Mouse (Mus musculus): ENCODE data around the gene Ipo8. TPM values are rescaled to one million over a fixed set of nuclear protein-coding genes. Genes with fewer than 3 reads are reported as not detected.

The Ipo8 gene
- total RNA-seq, 2 experiments from 2014 or later = 21.0 to 23.3 TPM

DNA sequence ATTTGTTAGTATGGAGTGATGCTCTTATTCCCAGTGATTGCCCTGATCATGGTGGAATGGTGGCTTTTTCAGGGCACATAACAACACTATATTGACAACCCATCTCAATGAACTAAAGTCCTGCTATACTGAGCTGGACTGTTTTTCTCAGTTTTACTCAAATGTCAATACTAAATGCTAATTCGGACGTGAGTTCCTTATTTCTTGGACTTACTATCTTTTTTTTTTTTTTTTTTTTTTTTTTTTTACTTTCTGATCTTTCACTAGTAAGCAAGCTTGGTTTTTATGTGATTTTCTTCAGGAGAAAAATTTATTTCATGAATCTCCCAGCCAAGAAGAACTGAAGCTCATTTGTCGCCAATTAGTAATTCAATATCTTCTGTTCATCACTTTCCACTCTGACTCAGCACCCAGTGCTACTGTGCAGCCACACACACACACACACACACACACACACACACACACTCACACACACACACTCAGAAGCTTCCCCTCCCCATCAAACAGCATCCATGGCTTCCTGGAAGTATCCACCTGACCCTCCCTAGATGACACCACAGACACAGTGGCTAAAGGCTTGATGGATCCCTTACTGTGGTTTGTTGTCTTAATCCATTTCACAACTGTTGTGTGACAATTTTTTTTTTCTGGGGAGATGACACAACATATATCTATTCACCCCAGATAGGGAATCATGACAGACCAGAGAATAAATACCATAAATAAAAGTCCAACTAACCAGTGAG, 69.1 kb downstream of the Ipo8 start:
- intact Hi-C loops (cut with DNase I; ENCODE audit: low total_unique reads) = no loop called here

DNA sequence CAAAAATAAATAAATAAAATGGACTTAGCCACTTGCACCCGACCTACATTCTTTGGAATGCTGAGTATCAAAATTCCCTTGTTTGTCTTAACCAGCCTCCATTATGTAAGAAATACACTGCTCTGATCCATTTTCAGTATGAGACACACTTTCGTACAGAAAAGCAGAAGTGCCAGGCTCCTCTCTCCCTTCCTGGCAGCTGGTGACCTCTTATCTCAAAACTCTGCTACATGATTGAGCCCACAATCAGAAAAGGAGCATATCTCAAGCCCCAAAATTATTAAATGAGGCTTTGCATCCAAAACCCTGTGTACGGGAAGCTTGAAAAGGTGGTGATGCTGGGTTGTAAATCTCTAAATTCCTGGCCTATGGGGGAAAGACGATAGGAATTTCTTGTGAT, 69.8 kb downstream of the Ipo8 start:
- no peak for DNase-seq
- intact Hi-C loops (cut with DNase I; ENCODE audit: low total_unique reads) = no loop called here

More for the DNA sequence above, 69.1 kb downstream of the Ipo8 start:
- no peak for DNase-seq

DNA sequence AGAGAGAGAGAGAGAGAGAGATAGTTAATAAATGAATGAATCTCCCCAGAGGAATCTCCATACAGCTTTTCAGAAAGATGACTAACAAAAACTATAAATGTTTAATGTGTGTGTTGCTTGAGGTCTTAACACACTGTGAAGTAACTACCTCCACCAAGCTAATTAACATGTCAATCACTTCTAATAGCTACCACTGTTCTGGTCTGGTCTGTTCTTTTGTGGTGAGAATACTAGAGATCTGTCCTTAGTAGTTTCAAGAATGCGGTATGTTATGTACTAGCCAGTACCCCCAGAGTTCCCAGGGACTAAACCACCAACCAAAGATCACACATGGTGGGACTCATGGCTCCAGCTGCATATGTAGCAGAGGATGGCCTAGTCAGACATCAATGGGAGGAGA, 74.7 kb downstream of the Ipo8 start:
- intact Hi-C loops (cut with DNase I; ENCODE audit: low total_unique reads) = no loop called here
- DNase-seq = no peak

DNA sequence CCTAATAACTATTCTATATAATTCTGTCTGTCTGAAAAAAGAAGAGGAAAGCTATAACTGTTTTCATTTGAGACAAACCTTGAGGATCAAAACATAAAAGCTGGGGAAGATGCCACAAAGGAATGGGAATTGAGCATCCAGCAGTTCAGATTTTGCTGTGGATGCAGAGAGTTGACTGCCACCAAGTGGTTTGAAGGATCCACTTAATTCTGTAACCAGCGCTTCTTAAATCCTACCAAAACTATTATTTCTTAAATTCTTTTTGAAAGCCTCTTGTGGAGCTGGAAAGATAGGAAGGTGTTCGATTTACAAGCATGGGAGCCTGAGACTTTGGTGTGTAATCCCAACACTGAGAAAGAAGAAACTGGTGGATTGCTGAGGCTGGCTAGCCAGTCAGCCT, 79.9 kb downstream of the Ipo8 start:
- intact Hi-C loops (cut with DNase I; ENCODE audit: low total_unique reads) = no loop called here
- DNase-seq = no peak

DNA sequence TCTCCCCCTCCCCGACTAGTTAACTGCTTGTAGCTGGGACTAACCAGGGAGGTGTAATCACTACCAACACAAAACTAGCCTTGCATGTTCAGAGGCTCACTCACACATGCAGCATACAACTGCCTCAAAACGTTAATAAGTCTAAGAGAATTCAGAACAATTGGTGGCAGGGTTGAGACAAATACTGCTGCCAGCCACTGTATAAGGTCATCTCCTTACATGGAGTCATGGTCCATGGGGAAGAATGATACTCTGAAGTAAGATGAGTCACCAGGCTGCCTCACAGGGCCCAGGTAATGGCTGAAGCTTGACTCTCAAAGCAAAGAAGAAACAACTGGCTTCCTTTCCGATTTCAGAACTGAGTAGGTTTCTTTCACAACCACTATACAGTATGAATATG, 81.1 kb downstream of the Ipo8 start:
- no peak for DNase-seq
- intact Hi-C loops (cut with DNase I; ENCODE audit: low total_unique reads) = no loop called here

DNA sequence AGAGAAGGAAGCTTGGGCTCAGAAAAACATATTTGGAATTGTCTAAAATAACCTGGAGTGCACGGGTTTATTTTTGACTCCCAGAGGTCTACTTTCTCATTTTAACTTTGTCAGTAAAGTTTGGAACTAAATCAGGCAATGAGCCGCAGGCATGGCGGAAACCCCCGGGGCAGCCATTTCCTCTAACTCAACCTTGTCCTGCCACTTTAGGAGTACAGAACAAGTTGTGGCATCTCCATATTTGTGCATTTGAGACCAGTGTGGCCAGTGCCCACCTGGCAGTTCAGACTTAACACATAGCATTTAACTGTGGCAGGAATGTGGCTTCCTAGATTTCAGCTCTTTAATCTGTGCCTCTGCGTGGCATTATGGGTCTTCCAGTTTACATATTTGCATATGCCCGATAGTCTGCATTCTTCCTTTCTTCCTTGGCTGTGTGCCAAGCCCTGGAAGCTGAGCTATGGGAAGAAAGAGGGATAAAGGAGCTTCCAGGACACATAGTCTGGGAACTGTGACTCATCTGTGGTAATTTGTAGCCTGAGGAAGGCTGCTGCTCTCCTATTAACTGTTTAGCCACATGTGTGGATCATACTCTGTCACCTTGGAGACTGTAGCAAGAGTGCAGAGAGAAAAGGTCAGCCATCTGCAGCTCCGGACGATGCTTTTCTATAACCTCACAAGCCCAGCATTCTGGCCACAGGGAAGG, 90.6 kb downstream of the Ipo8 start:
- intact Hi-C loops (cut with DNase I; ENCODE audit: low total_unique reads) = no loop called here
- DNase-seq = no peak

DNA sequence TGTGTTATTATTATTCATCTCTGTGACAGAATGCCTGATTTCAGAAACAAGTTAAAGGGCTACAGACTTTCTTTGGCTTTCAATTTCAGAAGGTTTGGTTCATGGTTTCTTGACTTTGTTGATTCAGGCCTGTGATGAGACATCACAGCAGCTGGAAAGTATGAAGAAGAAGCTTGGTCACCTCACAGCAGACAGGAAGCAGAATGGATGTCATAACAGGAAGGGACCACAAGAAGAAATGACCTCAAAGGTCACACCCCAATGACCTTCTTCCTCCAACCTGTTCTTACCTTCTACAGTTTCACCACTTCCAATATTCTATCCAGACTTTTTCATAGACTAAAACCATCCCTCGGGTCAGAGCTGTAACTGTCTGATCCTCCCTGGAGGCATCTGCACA, 94.9 kb downstream of the Ipo8 start:
- intact Hi-C loops (cut with DNase I; ENCODE audit: low total_unique reads) = no loop called here
- DNase-seq = no peak

DNA sequence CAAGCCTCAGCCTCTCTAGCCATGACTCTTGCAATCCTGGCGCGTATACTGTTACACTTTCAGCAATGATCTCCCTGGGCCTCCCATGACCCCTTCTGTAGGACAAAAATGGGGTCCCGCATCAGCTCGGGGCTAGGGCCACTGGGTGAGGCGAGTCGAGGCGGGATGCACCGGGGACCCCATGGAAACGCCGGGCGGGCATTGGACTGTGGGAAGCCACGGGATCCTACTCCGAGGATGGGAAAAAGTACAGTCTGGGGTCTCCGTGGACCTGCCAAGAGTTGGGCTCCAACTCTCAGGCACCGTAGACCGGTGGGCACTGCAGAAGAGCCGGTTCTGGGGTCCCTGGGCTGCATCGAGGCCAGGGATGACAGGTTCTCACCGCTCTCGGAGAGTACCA, 97.3 kb downstream of the Ipo8 start:
- intact Hi-C loops (cut with DNase I; ENCODE audit: low total_unique reads) = no loop called here
- DNase-seq = no peak

DNA sequence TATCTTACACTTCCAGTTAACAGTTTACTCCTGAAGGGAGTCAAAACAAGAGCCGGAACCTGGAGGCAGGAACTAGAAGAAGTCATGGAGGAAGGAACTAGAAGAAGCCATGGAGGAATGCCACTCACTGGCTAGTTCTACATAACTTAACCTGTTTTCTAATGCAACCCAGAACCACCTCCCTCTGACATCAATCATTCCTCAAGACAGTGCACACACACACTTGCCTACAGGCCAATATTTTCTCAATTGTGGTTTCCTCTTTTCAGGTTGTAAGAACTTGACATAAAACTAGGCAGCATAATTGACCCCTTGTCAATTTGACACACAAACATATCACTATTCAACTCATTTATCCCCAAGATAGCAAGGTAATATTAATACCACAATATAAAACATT, 98.3 kb downstream of the Ipo8 start:
- DNase-seq = no peak

DNA sequence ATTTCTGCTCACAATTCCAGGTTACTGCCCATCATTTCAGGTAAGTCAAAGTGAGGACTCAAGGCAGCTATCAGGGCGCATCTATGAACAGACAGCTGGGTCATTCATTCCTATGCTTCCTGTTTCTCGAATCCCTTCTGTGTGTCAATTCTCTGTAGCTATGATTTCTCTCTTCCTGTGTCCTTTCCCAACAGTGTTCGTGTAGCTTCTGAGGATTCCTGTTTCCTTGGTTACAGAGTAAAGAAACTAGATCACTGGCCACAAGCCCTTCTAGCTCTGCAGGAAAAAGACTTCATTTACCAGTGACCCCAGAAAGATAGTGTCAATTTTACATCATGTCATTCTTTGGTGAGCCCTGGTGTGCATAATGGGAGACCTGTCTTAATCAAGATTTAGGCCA, 102.7 kb downstream of the Ipo8 start:
- no peak for DNase-seq
- intact Hi-C loops (cut with DNase I; ENCODE audit: low total_unique reads) = no loop called here

More for the DNA sequence above, 98.3 kb downstream of the Ipo8 start:
- intact Hi-C loops (cut with DNase I; ENCODE audit: low total_unique reads) = no loop called here

DNA sequence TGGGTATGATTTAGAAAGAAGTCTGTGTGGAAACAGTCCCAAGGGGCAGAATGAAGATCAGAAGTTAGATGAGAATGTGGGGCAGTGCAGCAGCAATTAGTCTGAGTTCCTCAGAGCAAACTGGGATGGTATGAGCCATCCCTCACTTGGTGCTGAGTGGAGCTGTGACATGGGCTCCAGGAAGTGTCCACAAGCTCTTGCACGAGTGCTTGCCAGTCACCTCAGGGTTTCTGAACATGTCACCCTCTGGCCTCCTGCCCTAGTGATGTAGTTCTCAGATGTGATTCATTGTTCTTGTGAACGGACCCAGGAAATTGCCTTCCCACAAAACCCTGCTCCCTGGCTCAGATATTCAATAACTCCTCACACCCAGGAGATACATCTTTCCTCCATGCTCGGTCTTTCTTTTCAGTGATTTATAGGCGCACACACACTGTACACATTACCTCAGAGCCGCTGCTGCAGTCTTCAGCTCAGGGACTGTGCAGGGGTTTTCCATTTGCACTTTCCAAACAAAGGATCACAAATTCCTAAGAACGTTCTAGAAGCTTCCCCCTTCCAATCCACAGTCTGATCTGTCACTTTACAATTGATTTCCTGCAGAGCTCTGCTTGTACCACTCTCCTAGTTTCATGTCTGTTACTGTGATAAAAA, 103.3 kb downstream of the Ipo8 start:
- peak; percentile 31 for DNase-seq
- intact Hi-C loops (cut with DNase I; ENCODE audit: low total_unique reads) = no loop called here

DNA sequence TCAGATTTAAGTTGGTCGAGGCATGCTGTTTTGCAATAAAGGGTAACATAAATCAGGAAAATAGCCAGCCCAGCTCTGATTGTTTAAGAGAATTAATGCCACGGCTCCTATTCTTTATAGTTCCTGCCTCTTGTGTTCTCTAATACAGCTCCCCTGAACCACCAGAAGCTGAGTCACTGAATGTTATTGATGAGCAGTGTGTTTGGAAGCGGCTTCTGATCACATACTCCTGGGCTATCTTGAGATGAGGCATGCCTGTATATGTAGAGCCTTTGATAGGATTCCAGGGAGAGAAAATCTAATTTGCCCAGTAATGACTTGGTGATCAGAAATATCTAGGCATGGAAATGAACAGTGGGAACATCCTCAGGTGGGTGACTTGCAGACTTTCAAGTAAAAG, 106.8 kb downstream of the Ipo8 start:
- intact Hi-C loops (cut with DNase I; ENCODE audit: low total_unique reads) = no loop called here
- DNase-seq = no peak

Other genes starting within 250 kb of the Ipo8 start
- gene Caprin2, start 64.8 kb upstream of the Ipo8 start, total RNA-seq (2021) = 10 to 100 TPM in 1 of 2 experiments, 1 to 10 TPM in 1; 7.9 to 12.6 TPM
- 1 to 10 TPM; 2.5 to 2.9 TPM for gene Sinhcaf, start 115.0 kb upstream of the Ipo8 start, total RNA-seq (2021)

Data from gastrocnemius, postnatal 14 days (tissue).